Mouse (Mus musculus) liver, embryonic 13.5 days (tissue): ENCODE results near the gene Ccdc159. TPM values are rescaled to one million over a fixed set of nuclear protein-coding genes. Genes with fewer than 3 reads are reported as not detected.

Experiments
- ATAC-seq: fragments of 200-750 bp; cut with Nextera tagmentation; 2 replicates; pipeline ENCODE4 v1.8.0; 2017; ENCODE audit warnings: low read depth, mild to moderate bottlenecking, moderate number of reproducible peaks, moderate library complexity
- DNase-seq: peaks from one replicate; pipeline ENCODE4 v3.0.0; 2022
- H3K27ac ChIP-seq: fragments of 300-500 bp; sonication (generic); 2 replicates; pipeline ENCODE4 v1.5.1; 2015; ENCODE audit warnings: moderate library complexity, mild to moderate bottlenecking, inconsistent platforms
- H3K27me3 ChIP-seq: fragments of 300-500 bp; sonication (generic); 2 replicates; pipeline ENCODE4 v1.6.1; 2015; ENCODE audit warnings: mild to moderate bottlenecking, inconsistent platforms
- H3K36me3 ChIP-seq: fragments of 300-500 bp; sonication (generic); 2 replicates; pipeline ENCODE4 v1.6.1; 2015; ENCODE audit warnings: mild to moderate bottlenecking, inconsistent platforms
- H3K4me1 ChIP-seq: fragments of 300-500 bp; sonication (generic); replicated peaks from 2 replicates; pipeline ENCODE4 v1.6.1; 2015; ENCODE audit warnings: inconsistent platforms
- H3K4me2 ChIP-seq: fragments of 300-500 bp; sonication (generic); 2 replicates; pipeline ENCODE4 v1.6.1; 2015; ENCODE audit warnings: inconsistent platforms, mild to moderate bottlenecking, moderate library complexity
- H3K4me3 ChIP-seq: fragments of 300-500 bp; sonication (generic); replicated peaks from 2 replicates; pipeline ENCODE4 v1.5.1; 2015; ENCODE audit warnings: mild to moderate bottlenecking, inconsistent platforms
- H3K9ac ChIP-seq: fragments of 300-500 bp; sonication (generic); 2 replicates; pipeline ENCODE4 v1.6.1; 2015; ENCODE audit warnings: mild to moderate bottlenecking, inconsistent platforms
- H3K9me3 ChIP-seq: fragments of 300-500 bp; sonication (generic); replicated peaks from 2 replicates; pipeline ENCODE4 v1.6.1; 2016; ENCODE audit warnings: inconsistent platforms
- WGBS: fragments of 180-500 bp; shearing (Covaris S2); methylation state at CpG from one replicate; pipeline ENCODE4 v1.1.7; 2015; ENCODE audit not compliant: insufficient replicate concordance; 5-methylcytosine and 5-hydroxymethylcytosine counted together
- polyA plus RNA-seq: library from polyadenylated mRNA; unstranded; fragments of >200 nt; fragmentation: Nextera tagmentation; extraction: Ambion mirVana; gene quantifications from 2 replicates; pipeline ENCODE4 v1.2.1, GENCODE M21; 2015

The Ccdc159 gene
- polyA plus RNA-seq, 1 experiment from 2014 or later, result 1.0 TPM

DNA sequence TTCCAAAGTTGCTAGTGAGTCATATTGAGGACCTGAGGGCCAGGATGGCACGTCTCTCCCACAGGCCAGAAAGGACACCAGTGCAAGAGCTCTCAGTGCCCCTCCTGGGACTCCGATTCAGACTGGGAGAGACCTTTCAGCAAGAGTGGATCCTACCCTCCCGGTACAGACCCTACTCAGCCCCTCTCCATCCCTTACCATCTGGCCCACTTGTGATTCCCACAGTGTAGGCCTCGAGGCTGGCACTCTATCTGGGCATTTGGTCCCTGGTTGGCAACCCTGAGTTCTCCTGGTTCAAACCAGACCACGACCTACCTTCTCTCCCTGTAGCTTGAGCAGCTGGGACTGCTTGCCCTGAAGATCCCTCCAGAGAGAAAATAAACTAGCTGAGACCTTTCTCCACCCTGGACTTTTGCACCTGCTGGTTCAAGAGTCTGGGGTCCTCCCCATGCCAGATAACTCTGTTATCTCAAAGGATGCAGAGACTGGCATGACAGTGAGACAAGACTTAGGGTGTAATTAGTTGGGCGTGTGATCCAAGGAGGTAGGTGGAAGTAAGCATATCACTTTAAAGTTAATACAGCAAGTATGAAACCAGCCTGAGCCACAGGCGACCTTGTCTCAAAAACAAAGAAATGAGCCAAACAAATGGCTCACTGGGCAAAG lies 8.3 kb downstream of the Ccdc159 start:
- H3K36me3 ChIP-seq, result 0 out of 2 replicates have a peak, but pooled peaks cover under 1% of the 10 kb centered on the region
- WGBS, result 50% methylated on average over 7 of the region's 7 CpGs
- H3K4me3 ChIP-seq, result no peak overlapping the region
- DNase-seq (no peak), ATAC-seq (no peak)
- H3K27me3 ChIP-seq, result peaks cover 16% of the 10 kb centered on the region
- no peak overlapping the region for H3K4me2 ChIP-seq
- H3K27ac ChIP-seq, result no peak overlapping the region
- H3K9ac ChIP-seq, result no peak overlapping the region
- no peaks in the 10 kb centered on the region for H3K9me3 ChIP-seq
- H3K4me1 ChIP-seq, result peaks cover 32% of the 10 kb centered on the region

- Histone ChIP-seq H3K27me3 (peaks cover 16% of the 10 kb centered on the region), H3K9ac (peak within 1 kb of the TSS; percentile 29; the same call in 1 of the 2 replicates), H3K4me1 (peaks cover 27% of the 10 kb centered on the region), H3K4me2 (peak within 1 kb of the TSS; percentile 75), H3K4me3 (peak within 1 kb of the TSS; percentile 56), H3K36me3 (0 out of 2 replicates have a peak, but pooled peaks cover 2% of the 10 kb centered on the region), H3K9me3 (no peaks in the 10 kb centered on the region), H3K27ac (no peak within 1 kb of the TSS)
- DNase-seq (peak; percentile 89), ATAC-seq (peak; percentile 93)
- 3% methylated on average over 42 of the region's 43 CpGs for WGBS
Measured at GRCm38 (mm10) chr9:21936692-21937570, 9.7 kb downstream of the Ccdc159 start, which contains the start of gene Plppr2. Gene Plppr2 (plus strand): TSS chr9:21937033.

DNA sequence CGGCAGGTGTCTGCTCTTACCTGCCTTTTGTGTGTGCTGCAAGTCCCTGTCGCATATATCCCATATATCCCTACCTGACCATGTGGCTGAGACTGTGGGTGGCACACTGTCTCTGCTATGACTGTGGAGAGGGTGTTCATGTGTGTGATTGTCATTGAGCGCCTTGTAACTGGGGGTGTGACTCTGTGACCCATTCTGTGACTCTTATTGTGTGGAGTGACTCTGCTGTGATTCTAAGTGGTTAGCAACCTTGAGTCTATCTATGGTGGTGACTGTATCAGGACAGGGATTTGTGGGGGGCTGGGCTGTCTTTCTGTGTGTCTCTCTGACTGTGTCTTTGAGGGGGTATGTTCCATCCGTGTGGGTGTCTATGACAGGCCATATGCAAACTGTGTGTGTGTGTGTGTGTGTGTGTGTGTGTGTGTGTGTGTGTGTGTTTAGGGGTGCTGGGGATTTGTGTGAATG lies 10.5 kb downstream of the Ccdc159 start:
- H3K9ac ChIP-seq, result no peak overlapping the region
- H3K4me2 ChIP-seq, result no peak overlapping the region
- 0 out of 2 replicates have a peak, but pooled peaks cover 2% of the 10 kb centered on the region for H3K36me3 ChIP-seq
- peaks cover 19% of the 10 kb centered on the region for H3K4me1 ChIP-seq
- DNase-seq, result no peak
- no peak overlapping the region for H3K4me3 ChIP-seq
- no peaks in the 10 kb centered on the region for H3K9me3 ChIP-seq
- peaks cover 16% of the 10 kb centered on the region for H3K27me3 ChIP-seq
- WGBS, result 73% methylated on average over 4 of the region's 4 CpGs
- H3K27ac ChIP-seq, result no peak overlapping the region
- no peak for ATAC-seq

GRCm38 (mm10) chr9:21938234-21938855 lies 11.1 kb downstream of the Ccdc159 start:
- H3K4me2 ChIP-seq, result no peak overlapping the region
- no peak overlapping the region for H3K27ac ChIP-seq
- WGBS, result 69% methylated on average over 4 of the region's 4 CpGs
- peaks cover 13% of the 10 kb centered on the region for H3K4me1 ChIP-seq
- no peak overlapping the region for H3K4me3 ChIP-seq
- ATAC-seq, result no peak
- H3K9me3 ChIP-seq, result no peaks in the 10 kb centered on the region
- peaks cover 17% of the 10 kb centered on the region for H3K27me3 ChIP-seq
- no peak overlapping the region for H3K9ac ChIP-seq
- DNase-seq, result no peak
- H3K36me3 ChIP-seq, result 0 out of 2 replicates have a peak, but pooled peaks cover 2% of the 10 kb centered on the region

GRCm38 (mm10) chr9:21943046-21943445 lies 15.8 kb downstream of the Ccdc159 start:
- no peak for DNase-seq
- H3K27me3 ChIP-seq, result peaks cover 33% of the 10 kb centered on the region
- WGBS, result 64% methylated on average over 10 of the region's 12 CpGs

DNA sequence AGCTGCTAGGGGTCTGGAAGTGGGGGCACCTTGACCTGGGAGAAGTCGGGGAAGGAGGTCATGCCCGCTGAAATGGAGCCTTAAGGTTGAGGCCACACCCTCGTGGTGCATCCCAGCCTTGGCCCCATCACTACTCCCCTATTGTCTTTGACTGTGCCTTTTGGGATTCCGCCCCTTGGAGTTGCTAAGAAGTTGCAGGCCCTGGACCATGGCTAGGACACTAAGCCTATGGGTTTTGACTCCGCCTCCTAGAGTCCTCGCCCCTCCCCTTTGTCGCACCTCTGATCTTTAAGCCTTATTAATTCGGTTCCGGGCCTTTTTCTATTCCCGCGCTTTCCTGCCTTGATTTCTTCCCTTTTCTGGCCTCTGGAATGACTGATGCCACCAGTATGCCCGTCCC lies 16.4 kb downstream of the Ccdc159 start:
- H3K36me3 ChIP-seq, result 0 out of 2 replicates have a peak, but pooled peaks cover 2% of the 10 kb centered on the region
- H3K27ac ChIP-seq, result no peak overlapping the region
- H3K4me1 ChIP-seq, result peaks cover 25% of the 10 kb centered on the region
- H3K4me2 ChIP-seq, result no peak overlapping the region
- no peaks in the 10 kb centered on the region for H3K9me3 ChIP-seq
- H3K27me3 ChIP-seq, result peaks cover 39% of the 10 kb centered on the region
- no peak for DNase-seq
- no peak overlapping the region for H3K9ac ChIP-seq
- no peak overlapping the region for H3K4me3 ChIP-seq
- WGBS, result 39% methylated on average over 12 of the region's 12 CpGs
- no peak for ATAC-seq

More at GRCm38 (mm10) chr9:21943046-21943445, 15.8 kb downstream of the Ccdc159 start:
- Histone ChIP-seq H3K4me3 (no peak overlapping the region), H3K36me3 (0 out of 2 replicates have a peak, but pooled peaks cover 2% of the 10 kb centered on the region), H3K4me2 (no peak overlapping the region), H3K9ac (no peak overlapping the region), H3K27ac (no peak overlapping the region), H3K9me3 (no peaks in the 10 kb centered on the region), H3K4me1 (peaks cover 23% of the 10 kb centered on the region)
- ATAC-seq, result no peak

GRCm38 (mm10) chr9:21944267-21944666 lies 17.0 kb downstream of the Ccdc159 start:
- no peak for ATAC-seq
- H3K4me3 ChIP-seq, result no peak overlapping the region

DNA sequence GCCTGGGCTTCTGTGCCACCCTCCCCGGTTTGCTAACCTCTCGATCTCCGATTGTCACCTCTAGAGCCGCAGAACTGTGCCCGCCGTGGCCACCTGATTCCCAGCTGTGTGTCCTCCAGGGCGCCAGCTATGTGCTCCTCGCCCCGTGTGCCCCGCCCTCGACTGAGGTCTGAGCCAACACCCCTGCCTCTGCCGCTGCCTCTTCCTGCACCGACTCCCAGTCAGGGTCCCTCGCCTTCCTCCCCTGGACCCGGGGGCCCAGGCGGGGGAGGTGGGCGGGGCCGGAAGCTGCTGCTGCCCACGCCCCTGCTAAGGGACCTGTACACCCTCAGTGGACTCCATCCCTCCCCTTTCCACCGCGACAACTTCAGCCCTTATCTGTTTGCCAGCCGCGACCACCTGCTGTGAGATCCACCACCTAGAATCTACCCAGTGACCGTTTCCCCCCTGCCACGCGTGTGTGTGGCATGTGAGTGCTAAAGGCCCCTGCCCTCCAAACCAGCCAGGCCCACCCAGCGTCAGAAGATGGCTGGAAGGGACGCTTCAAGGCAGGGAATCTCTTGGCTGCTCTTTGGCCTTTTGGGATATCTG lies 20.4 kb downstream of the Ccdc159 start:
- Histone ChIP-seq H3K27me3 (peaks cover 45% of the 10 kb centered on the region), H3K9me3 (no peaks in the 10 kb centered on the region), H3K4me3 (peak overlapping the region; percentile 23; the same call in 1 of the 2 replicates), H3K36me3 (no peaks in the 10 kb centered on the region), H3K4me1 (peaks cover 25% of the 10 kb centered on the region), H3K9ac (no peak overlapping the region), H3K27ac (no peak overlapping the region), H3K4me2 (peak overlapping the region; percentile 43)
- WGBS, result 2% methylated on average over 28 of the region's 28 CpGs
- ATAC-seq (peak; percentile 53), DNase-seq (no peak)

More at GRCm38 (mm10) chr9:21944267-21944666, 17.0 kb downstream of the Ccdc159 start:
- H3K4me1 ChIP-seq, result peaks cover 25% of the 10 kb centered on the region
- no peak for DNase-seq
- no peaks in the 10 kb centered on the region for H3K9me3 ChIP-seq
- WGBS, result 13% methylated on average over 23 of the region's 23 CpGs
- no peak overlapping the region for H3K27ac ChIP-seq
- peak overlapping the region; percentile 21; the same call in 1 of the 2 replicates for H3K4me2 ChIP-seq
- no peak overlapping the region for H3K9ac ChIP-seq
- peaks cover 45% of the 10 kb centered on the region for H3K27me3 ChIP-seq
- 0 out of 2 replicates have a peak, but pooled peaks cover 2% of the 10 kb centered on the region for H3K36me3 ChIP-seq

- Histone ChIP-seq H3K36me3 (no peaks in the 10 kb centered on the region), H3K9ac (no peak overlapping the region), H3K9me3 (no peaks in the 10 kb centered on the region), H3K27ac (no peak overlapping the region), H3K4me3 (no peak overlapping the region), H3K27me3 (peaks cover 45% of the 10 kb centered on the region), H3K4me1 (peaks cover 25% of the 10 kb centered on the region), H3K4me2 (no peak overlapping the region)
- DNase-seq, result no peak
- no peak for ATAC-seq
- WGBS, result 35% methylated on average over 8 of the region's 8 CpGs
Measured at GRCm38 (mm10) chr9:21948146-21948545, 20.9 kb downstream of the Ccdc159 start.

DNA sequence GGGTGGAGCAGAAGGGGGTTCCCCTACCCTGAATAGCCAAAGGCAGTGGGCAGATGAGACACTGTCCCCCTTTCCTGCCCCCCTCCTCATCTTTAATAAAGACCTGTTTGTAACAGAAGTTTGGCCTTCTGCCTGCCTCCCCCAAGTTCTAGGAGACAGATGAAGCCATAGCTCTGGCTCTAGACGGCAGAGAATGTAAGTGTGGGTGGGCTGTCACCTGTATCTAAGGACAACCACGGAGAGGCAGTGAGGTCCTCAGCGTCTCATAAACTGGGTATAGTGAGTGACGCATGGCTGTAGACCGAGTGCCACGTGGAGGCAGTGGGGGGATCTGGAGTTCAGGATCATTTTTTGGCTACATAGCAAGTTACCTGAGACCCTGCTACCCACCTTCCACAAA lies 21.5 kb downstream of the Ccdc159 start:
- Histone ChIP-seq H3K9me3 (no peaks in the 10 kb centered on the region), H3K4me1 (peaks cover 24% of the 10 kb centered on the region), H3K4me2 (no peak overlapping the region), H3K27ac (no peak overlapping the region), H3K27me3 (peaks cover 39% of the 10 kb centered on the region), H3K4me3 (no peak overlapping the region), H3K9ac (no peak overlapping the region), H3K36me3 (no peaks in the 10 kb centered on the region)
- DNase-seq (no peak), ATAC-seq (no peak)
- WGBS, result 55% methylated on average over 6 of the region's 6 CpGs
